28 mouse cellular contexts compared by ENCODE assay signal in genomic region chr1:161792687-161792969, GRCm38 (mm10). TPM values are rescaled to one million over a fixed set of nuclear protein-coding genes. Genes with fewer than 3 reads are reported as not detected.
DNase-seq lines count a peak whose midpoint lies in the region; ATAC-seq and TF ChIP-seq lines count a peak whose summit lies in the region.
"Had no signal": no experiment of that assay in that cellular context is flagged by ENCODE, and none has a peak within 500 bp of the region (broad histone marks: within the 10 kb centered on the region; RNA-seq: fewer than 3 reads in every experiment).

No protein-coding gene starts in this region.

- ATAC-seq in liver, embryonic 12.5 days, result peak; percentile 90
- peak; percentile 40; the same call in 1 of the 2 replicates for ATAC-seq in megakaryocyte progenitor cell, adult 5-6 weeks (replicated peaks; ENCODE audit: poor library complexity)
- ATAC-seq: forebrain, embryonic 13.5 days had no signal

- no peak for TF ChIP-seq POLR2A in MEL (IDR thresholded peaks at IDR 0.05; ENCODE audit: control insufficient read depth in 1 of 2, insufficient read depth in 1 of 2, low read depth in 1 of 2, low read length in 2 of 2, poor library complexity in 1 of 2)

- no peaks in the 10 kb centered on the region for H3K27me3 ChIP-seq in MEL (ENCODE audit: control insufficient read depth in 1 of 2, insufficient read depth in 2 of 2, low read length in 2 of 2)
- no peaks in the 10 kb centered on the region for H3K27me3 ChIP-seq in liver, embryonic 12.5 days (replicated peaks)
- H3K27me3 ChIP-seq: CH12.LX; forebrain, embryonic 13.5 days; limb, embryonic 15.5 days; midbrain, embryonic 12.5 days; neural tube, embryonic 15.5 days had no signal

- peak overlapping the region; percentile 66 for H3K4me2 ChIP-seq in liver, embryonic 12.5 days
- H3K4me2 ChIP-seq: forebrain, embryonic 13.5 days; heart, embryonic 11.5 days; limb, embryonic 15.5 days; midbrain, embryonic 12.5 days; neural tube, embryonic 15.5 days had no signal

- peaks cover 13 to 19% of the 10 kb centered on the region in 2 experiments for H3K4me1 ChIP-seq in MEL (ENCODE audit: control insufficient read depth in 1 of 2, insufficient read depth in 2 of 2, low read length in 2 of 2)
- H3K4me1 ChIP-seq in liver, embryonic 12.5 days, result peaks cover 65% of the 10 kb centered on the region
- H3K4me1 ChIP-seq: forebrain, embryonic 13.5 days; hindbrain, embryonic 10.5 days; limb, embryonic 15.5 days; midbrain, embryonic 12.5 days; neural tube, embryonic 15.5 days had no signal

- no peak for DNase-seq in MEL (ENCODE audit: low read depth, low spot score)
- peak; percentile 76 for DNase-seq in c-Kit-positive CD71-positive TER-119-positive erythroid progenitor cells, embryonic 14.5 days (ENCODE audit: low spot score)
- no peak for DNase-seq in heart, adult 8-10 months (ENCODE audit: low spot score)
- DNase-seq in cerebellum, adult 8-10 months, result no peak
- no peak for DNase-seq in left cerebral cortex, adult 8-10 months (ENCODE audit: low spot score in 2 of 2)
- DNase-seq: adrenal gland, postnatal 10 days; B cell, adult 2 months; cerebellum, adult 11 months; cerebellum, postnatal 10 days; gastrocnemius, adult 2 months; kidney, adult 18-20 months; kidney, postnatal 10 days; left cerebral cortex, postnatal 4 days had no signal

- no peak for TF ChIP-seq RAD21 in MEL (IDR thresholded peaks at IDR 0.05; ENCODE audit: low read depth, low read length)

- H3K79me2 ChIP-seq in MEL (ENCODE audit: control insufficient read depth, insufficient read depth, low read length, poor library complexity), result no peaks in the 10 kb centered on the region

- TF ChIP-seq EP300 in MEL (IDR thresholded peaks at IDR 0.05; ENCODE audit: low read depth in 1 of 2, low read length in 2 of 2), result no peak

- no peak overlapping the region for H3K4me3 ChIP-seq in MEL (ENCODE audit: control insufficient read depth in 1 of 2, insufficient read depth in 1 of 2, low read depth in 2 of 2, low read length in 2 of 2)
- H3K4me3 ChIP-seq in liver, embryonic 12.5 days, result peak overlapping the region; percentile 31; the same call in 1 of the 2 replicates
- H3K4me3 ChIP-seq: forebrain, embryonic 13.5 days; gastrocnemius, adult 2 months; hindbrain, embryonic 10.5 days; left cerebral cortex, adult 2 months; limb, embryonic 15.5 days; midbrain, embryonic 12.5 days; neural tube, embryonic 15.5 days had no signal

- no peaks in the 10 kb centered on the region for H3K9me3 ChIP-seq in MEL (replicated peaks; ENCODE audit: insufficient read depth, low read length)
- H3K9me3 ChIP-seq in liver, embryonic 12.5 days (replicated peaks), result no peaks in the 10 kb centered on the region
- H3K9me3 ChIP-seq: forebrain, embryonic 13.5 days; hindbrain, embryonic 10.5 days; limb, embryonic 15.5 days; midbrain, embryonic 12.5 days; neural tube, embryonic 15.5 days had no signal

- peak overlapping the region; percentile 50 for H3K27ac ChIP-seq in MEL (ENCODE audit: control insufficient read depth, low read depth, low read length)
- peak overlapping the region; percentile 95 for H3K27ac ChIP-seq in liver, embryonic 12.5 days
- H3K27ac ChIP-seq: forebrain, embryonic 13.5 days; gastrocnemius, adult 2 months; hindbrain, embryonic 10.5 days; left cerebral cortex, adult 2 months; limb, embryonic 15.5 days; macrophage; midbrain, embryonic 12.5 days; neural tube, embryonic 15.5 days had no signal

- TF ChIP-seq CTCF in MEL (IDR thresholded peaks at IDR 0.05 in 2 of 3, conservative IDR thresholded peaks at IDR 0.05 in 1 of 3; ENCODE audit: control insufficient read depth in 1 of 3, insufficient read depth in 1 of 3, low read depth in 2 of 3, low read length in 3 of 3, poor library complexity in 1 of 3, severe bottlenecking in 1 of 3), result no peak

- H3K36me3 ChIP-seq in MEL (ENCODE audit: control insufficient read depth in 1 of 2, insufficient read depth in 2 of 2, low read length in 2 of 2), result peaks cover 0 to 23% of the 10 kb centered on the region in 2 experiments; a peak in 2 of 4 replicates
- H3K36me3 ChIP-seq in liver, embryonic 12.5 days, result no peaks in the 10 kb centered on the region
- H3K36me3 ChIP-seq: hindbrain, embryonic 10.5 days; limb, embryonic 15.5 days; midbrain, embryonic 12.5 days; neural tube, embryonic 15.5 days had no signal

- H3K9ac ChIP-seq in MEL (ENCODE audit: control insufficient read depth, low read depth, low read length, poor library complexity, severe bottlenecking), result no peak overlapping the region
- H3K9ac ChIP-seq in liver, embryonic 12.5 days, result peak overlapping the region; percentile 40; the same call in 1 of the 2 replicates
- H3K9ac ChIP-seq: forebrain, embryonic 13.5 days; limb, embryonic 15.5 days; midbrain, embryonic 12.5 days; neural tube, embryonic 15.5 days had no signal

- WGBS in liver, embryonic 12.5 days (ENCODE audit: insufficient replicate concordance), result 35% methylated on average over 4 of the region's 4 CpGs

TF ChIP-seq in MEL, 35 proteins besides CTCF, POLR2A, EP300 and RAD21:
- peak; percentile 58; the same call in 1 of the 2 replicates for TF ChIP-seq ZKSCAN1 (IDR thresholded peaks at IDR 0.05; ENCODE audit: low read depth, low read length)
- TF ChIP-seq MAX (IDR thresholded peaks at IDR 0.05; ENCODE audit: low read length), result no peak
- no peak for TF ChIP-seq RCOR1 (IDR thresholded peaks at IDR 0.05; ENCODE audit: low read depth, low read length)
- no peak for TF ChIP-seq USF1 (IDR thresholded peaks at IDR 0.05; ENCODE audit: low read depth, low read length)
- 0 out of 2 replicates have a peak, but pooled peaks have one; percentile 8 for TF ChIP-seq TCF12 (IDR thresholded peaks at IDR 0.05; ENCODE audit: low read depth, low read length)
- no peak for TF ChIP-seq ELF1 (IDR thresholded peaks at IDR 0.05; ENCODE audit: low read depth, low read length)
- TF ChIP-seq GATA1 (IDR thresholded peaks at IDR 0.05; ENCODE audit: low read depth, low read length), result peak; percentile 40; the same call in 1 of the 2 replicates

RNA-seq across cellular contexts. Expression of gene Fasl, which starts 4.3 kb away (rescaled TPM):
- total RNA-seq in MEL (2012; rRNA removed), result not detected in 2 replicates
- not detected for polyA plus RNA-seq in MEL (2012; ENCODE audit: insufficient read depth in 1 of 2, insufficient read length in 2 of 2, low read depth in 1 of 2, low replicate concordance in 2 of 2, missing spikeins in 1 of 2)
- polyA plus RNA-seq in liver, embryonic 12.5 days (2016; fragmentation: Nextera tagmentation; extraction: Ambion mirVana), result not detected in 2 replicates
- not detected in 2 replicates for total RNA-seq in megakaryocyte progenitor cell, adult 5-6 weeks (2015)
- 0.25 TPM in 1 of 2 replicates, not detected in the other for total RNA-seq in megakaryocyte progenitor cell, adult 5-6 weeks (2017)
- total RNA-seq in heart, adult 8-10 months (2022), result not detected
- under 1 TPM in 3 of 4 experiments, not detected in 1; 0.19 to 0.64 (median 0.36) TPM for total RNA-seq in left cerebral cortex, adult 8-10 months (2022)
- total RNA-seq: adrenal gland, postnatal 10 days; gastrocnemius, adult 2 months had no signal
- polyA plus RNA-seq: embryonic facial prominence, embryonic 11.5 days; forebrain, embryonic 13.5 days; heart, embryonic 11.5 days; heart, postnatal 0 days; hindbrain, embryonic 10.5 days; limb, embryonic 15.5 days; lung, embryonic 16.5 days; macrophage; midbrain, embryonic 12.5 days; stomach, embryonic 16.5 days had no signal
